In genomic region chr10:30768250-30768649, GRCm38 (mm10) we compare ENCODE assay signal across 14 mouse cellular contexts. TPM values are rescaled to one million over a fixed set of nuclear protein-coding genes. Genes with fewer than 3 reads are reported as not detected.
DNase-seq lines count a peak whose midpoint lies in the region; TF ChIP-seq lines count a peak whose summit lies in the region.
"Had no signal": no experiment of that assay in that cellular context is flagged by ENCODE, and none has a peak within 500 bp of the region (broad histone marks: within the 10 kb centered on the region; RNA-seq: fewer than 3 reads in every experiment).

No protein-coding gene starts in this region.

- H3K27me3 ChIP-seq in heart, embryonic 10.5 days (ENCODE audit: insufficient read depth, poor library complexity, severe bottlenecking): no peaks in the 10 kb centered on the region
- H3K27me3 ChIP-seq: lung, embryonic 15.5 days; midbrain, embryonic 13.5 days had no signal

- TF ChIP-seq POLR2A in lung, adult 2 months (IDR thresholded peaks at IDR 0.05; ENCODE audit: borderline replicate concordance, extremely low read depth, low read depth, low read length): no peak

- TF ChIP-seq CTCF in lung, adult 2 months (IDR thresholded peaks at IDR 0.05; ENCODE audit: insufficient read depth, low read length): no peak

- no peaks in the 10 kb centered on the region for H3K9me3 ChIP-seq in heart, embryonic 10.5 days
- H3K9me3 ChIP-seq: lung, embryonic 15.5 days; midbrain, embryonic 13.5 days had no signal

- DNase-seq in heart, adult 11 months: peak; percentile 92
- DNase-seq in heart, embryonic 10.5 days (ENCODE audit: low spot score): no peak
- peak; percentile 71 to 79 for DNase-seq in lung, adult 18-20 months
- no peak for DNase-seq in lung, adult 2 months
- DNase-seq in kidney, adult 9 months: peak; percentile 83
- DNase-seq in skeletal muscle tissue, adult 2 months (ENCODE audit: low read depth, low spot score): peak; percentile 71
- DNase-seq in right cerebral cortex, postnatal 25 days: no peak
- no peak for DNase-seq in left cerebral cortex, adult 8-10 months (ENCODE audit: low spot score in 2 of 2)
- DNase-seq: cerebellum, adult 9-10 months; thymus, postnatal 36 days had no signal

- 87% methylated on average over 3 of the region's 3 CpGs for WGBS in heart, embryonic 10.5 days
- WGBS in lung, adult 2 months: 52% methylated on average over 3 of the region's 3 CpGs

- H3K36me3 ChIP-seq in heart, embryonic 10.5 days: 0 out of 2 replicates have a peak, but pooled peaks cover 5% of the 10 kb centered on the region
- H3K36me3 ChIP-seq: lung, embryonic 15.5 days had no signal

- no peak overlapping the region for H3K27ac ChIP-seq in heart, embryonic 10.5 days
- H3K27ac ChIP-seq: forebrain, embryonic 10.5 days; hindbrain, embryonic 14.5 days; lung, embryonic 15.5 days; midbrain, embryonic 13.5 days had no signal

- 0 out of 2 replicates have a peak, but pooled peaks cover 3% of the 10 kb centered on the region for H3K4me1 ChIP-seq in heart, embryonic 10.5 days
- peaks cover 10% of the 10 kb centered on the region for H3K4me1 ChIP-seq in lung, adult 2 months (ENCODE audit: control insufficient read depth, insufficient read depth, low read length)
- H3K4me1 ChIP-seq: forebrain, embryonic 10.5 days; lung, embryonic 15.5 days; midbrain, embryonic 13.5 days had no signal

- no peak overlapping the region for H3K4me3 ChIP-seq in heart, embryonic 10.5 days
- no peak overlapping the region for H3K4me3 ChIP-seq in lung, adult 2 months (replicated peaks; ENCODE audit: extremely low read depth, low read depth, low read length)
- H3K4me3 ChIP-seq: forebrain, embryonic 10.5 days; lung, embryonic 15.5 days; midbrain, embryonic 13.5 days had no signal

RNA-seq across cellular contexts. Expression of gene Ncoa7, which starts 34.9 kb away (rescaled TPM):
- polyA plus RNA-seq in heart, embryonic 10.5 days (2016; fragmentation: Nextera tagmentation; extraction: Ambion mirVana): 7.1 and 7.3 TPM in 2 replicates
- polyA plus RNA-seq in lung, adult 2 months (2012; rRNA removed): 4.0 and 4.6 TPM in 2 replicates
- total RNA-seq in left cerebral cortex, adult 8-10 months (2022): 100 to 1,000 TPM in 1 of 4 experiments, 10 to 100 TPM in 3; 82.1 to 111 (median 89.2) TPM

Comparison
In these comparisons a context has a peak if more than half of its experiments do, and no peak if none do; other contexts are left out.
1. DNase-seq: peak in heart, adult 11 months (single experiment), lung, adult 18-20 months (2 of 2), kidney, adult 9 months (single experiment) and skeletal muscle tissue, adult 2 months (single experiment); none in heart, embryonic 10.5 days (single experiment), lung, adult 2 months (single experiment), right cerebral cortex, postnatal 25 days (single experiment) and left cerebral cortex, adult 8-10 months (0 of 2).